Mouse (Mus musculus): ENCODE measurements around the gene Dclk1. TPM values are rescaled to one million over a fixed set of nuclear protein-coding genes. Genes with fewer than 3 reads are reported as not detected.

Gene Dclk1
- polyA plus RNA-seq, 1 experiment = not detected

DNA sequence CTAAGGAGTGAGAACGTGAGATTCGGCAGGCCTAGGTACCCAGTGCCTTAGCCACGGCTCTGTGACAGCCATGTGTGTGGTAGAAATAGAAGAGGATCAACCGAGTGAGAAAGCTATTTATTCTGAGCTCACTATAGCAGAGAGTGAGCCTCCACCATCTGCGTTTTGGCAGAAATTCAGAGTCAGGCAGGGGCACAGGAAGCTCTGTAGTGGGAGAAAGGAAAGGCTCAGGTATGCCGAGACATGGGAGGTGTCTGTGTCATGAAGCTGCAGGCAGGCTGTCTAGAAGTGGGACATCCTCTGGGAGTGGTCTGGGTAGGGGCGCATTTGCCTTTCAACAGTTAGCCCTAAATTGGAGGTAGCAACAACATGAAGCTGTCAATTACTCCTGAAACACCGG is 198.2 kb downstream of the Dclk1 start:
- TF ChIP-seq GATA1 (IDR thresholded peaks at IDR 0.05; ENCODE audit: low read length) (no peak), TAL1 (IDR thresholded peaks at IDR 0.05; ENCODE audit: low read length) (no peak)
- Histone ChIP-seq H3K27me3 (ENCODE audit: control insufficient read depth) (no peaks in the 10 kb centered on the region), H3K9me3 (ENCODE audit: control insufficient read depth, low read length) (no peaks in the 10 kb centered on the region), H3K36me3 (ENCODE audit: control insufficient read depth) (no peaks in the 10 kb centered on the region), H3K4me3 (replicated peaks) (no peak overlapping the region), H3K4me1 (ENCODE audit: control insufficient read depth) (no peaks in the 10 kb centered on the region)

DNA sequence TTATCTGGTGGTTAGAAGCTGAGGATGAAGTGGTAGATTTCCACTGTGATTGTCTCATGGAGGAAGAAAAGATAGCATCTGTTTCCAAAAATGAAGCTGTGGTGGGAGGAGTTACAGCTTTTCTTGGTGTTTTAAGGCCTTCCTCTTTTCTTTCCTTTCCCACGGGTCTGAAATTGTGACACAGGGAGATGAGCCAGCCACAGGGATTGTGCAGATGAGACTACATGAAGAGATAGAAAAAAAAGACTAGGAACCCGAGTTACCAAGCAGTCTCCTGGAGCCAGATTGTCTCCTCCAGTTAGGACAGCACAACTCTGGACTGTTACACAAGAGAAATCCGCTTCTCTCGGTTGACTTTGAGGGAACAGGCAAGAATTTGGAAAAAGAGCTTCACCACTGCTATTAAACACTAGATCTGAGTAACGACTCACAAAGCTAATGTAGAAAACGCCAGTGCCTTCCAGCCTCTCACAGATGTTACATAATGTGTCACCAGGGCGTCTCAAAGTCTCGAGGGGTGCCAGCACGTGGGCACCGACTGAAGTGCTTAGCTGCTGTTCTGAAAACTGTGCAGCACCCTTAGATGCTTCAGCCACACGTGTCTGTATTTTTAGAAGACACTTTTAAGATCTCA is 200.0 kb downstream of the Dclk1 start:
- no peak overlapping the region for H3K4me3 ChIP-seq (replicated peaks)
- no peaks in the 10 kb centered on the region for H3K36me3 ChIP-seq (ENCODE audit: control insufficient read depth)
- TF ChIP-seq GATA1 (IDR thresholded peaks at IDR 0.05; ENCODE audit: low read length) (no peak), TAL1 (IDR thresholded peaks at IDR 0.05; ENCODE audit: low read length) (no peak)

DNA sequence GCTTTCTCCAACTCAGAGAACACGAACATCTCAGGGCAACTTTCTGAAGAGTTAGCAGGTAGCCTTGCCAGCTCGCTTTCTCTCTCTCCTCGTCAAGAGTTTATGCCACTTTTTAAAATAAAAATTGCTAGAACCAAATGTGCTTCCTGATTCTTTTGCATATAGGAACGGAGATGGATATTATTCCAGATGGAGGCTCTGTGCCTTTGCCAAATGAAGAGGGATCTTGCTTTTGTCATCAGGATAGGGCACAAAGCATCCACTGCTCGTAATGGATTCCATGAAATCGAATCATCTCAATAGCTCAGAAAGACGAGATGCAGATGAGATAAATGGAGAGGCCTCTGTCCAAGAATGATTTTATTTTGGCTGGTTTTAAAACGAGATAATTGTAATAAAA is 201.1 kb downstream of the Dclk1 start:
- no peaks in the 10 kb centered on the region for H3K4me1 ChIP-seq (ENCODE audit: control insufficient read depth)
- H3K9me3 ChIP-seq (ENCODE audit: control insufficient read depth, low read length) = no peaks in the 10 kb centered on the region
- no peaks in the 10 kb centered on the region for H3K27me3 ChIP-seq (ENCODE audit: control insufficient read depth)
- H3K36me3 ChIP-seq (ENCODE audit: control insufficient read depth) = no peaks in the 10 kb centered on the region
- TF ChIP-seq GATA1 (IDR thresholded peaks at IDR 0.05; ENCODE audit: low read length) = no peak
- no peak for TF ChIP-seq TAL1 (IDR thresholded peaks at IDR 0.05; ENCODE audit: low read length)
- H3K4me3 ChIP-seq (replicated peaks) = no peak overlapping the region

More for the DNA sequence above, 200.0 kb downstream of the Dclk1 start:
- H3K4me1 ChIP-seq (ENCODE audit: control insufficient read depth) = no peaks in the 10 kb centered on the region
- no peaks in the 10 kb centered on the region for H3K27me3 ChIP-seq (ENCODE audit: control insufficient read depth)
- H3K9me3 ChIP-seq (ENCODE audit: control insufficient read depth, low read length) = no peaks in the 10 kb centered on the region

DNA sequence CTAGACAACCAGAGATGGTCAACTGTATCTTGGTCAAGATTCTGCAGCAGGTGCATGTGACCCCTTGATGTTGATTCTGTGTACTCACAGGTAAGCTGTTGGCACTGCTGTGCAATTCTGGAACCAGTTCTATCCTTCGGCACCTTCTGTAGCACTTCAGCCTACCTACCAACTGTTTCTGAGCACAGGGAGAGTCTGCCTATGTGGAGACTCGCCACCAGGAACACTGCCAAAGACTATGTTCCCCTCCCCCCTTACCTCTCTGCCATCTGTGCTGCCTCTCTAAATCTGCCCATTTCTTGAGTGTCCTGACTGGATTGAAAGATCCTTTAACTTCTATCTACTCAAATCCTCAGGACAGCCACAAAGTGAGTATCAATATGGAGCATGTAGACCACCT is 201.6 kb downstream of the Dclk1 start:
- Histone ChIP-seq H3K27me3 (ENCODE audit: control insufficient read depth) (no peaks in the 10 kb centered on the region), H3K36me3 (ENCODE audit: control insufficient read depth) (no peaks in the 10 kb centered on the region), H3K9me3 (ENCODE audit: control insufficient read depth, low read length) (no peaks in the 10 kb centered on the region), H3K4me1 (ENCODE audit: control insufficient read depth) (no peaks in the 10 kb centered on the region), H3K4me3 (replicated peaks) (no peak overlapping the region)
- TF ChIP-seq TAL1 (IDR thresholded peaks at IDR 0.05; ENCODE audit: low read length) (no peak), GATA1 (IDR thresholded peaks at IDR 0.05; ENCODE audit: low read length) (no peak)

DNA sequence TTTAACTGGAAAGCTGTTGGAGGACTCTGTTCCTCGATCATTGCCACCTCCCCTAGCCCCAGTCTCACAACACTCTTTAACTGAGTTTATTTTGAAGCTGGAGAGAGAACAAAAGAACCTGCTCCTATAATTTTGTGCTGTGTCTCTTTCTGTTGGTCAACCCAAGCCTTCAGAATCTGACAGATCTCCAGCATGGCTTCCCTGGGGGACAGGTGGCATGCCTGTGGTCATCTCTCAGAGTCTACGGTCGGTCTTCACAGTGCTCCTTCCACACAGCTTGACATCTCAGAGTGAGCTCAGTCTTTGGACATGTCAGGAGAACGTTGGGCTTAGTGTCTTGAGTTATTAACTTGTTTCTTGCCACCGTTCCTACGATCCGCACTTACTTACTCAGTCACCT is 204.5 kb downstream of the Dclk1 start:
- no peaks in the 10 kb centered on the region for H3K9me3 ChIP-seq (ENCODE audit: control insufficient read depth, low read length)

DNA sequence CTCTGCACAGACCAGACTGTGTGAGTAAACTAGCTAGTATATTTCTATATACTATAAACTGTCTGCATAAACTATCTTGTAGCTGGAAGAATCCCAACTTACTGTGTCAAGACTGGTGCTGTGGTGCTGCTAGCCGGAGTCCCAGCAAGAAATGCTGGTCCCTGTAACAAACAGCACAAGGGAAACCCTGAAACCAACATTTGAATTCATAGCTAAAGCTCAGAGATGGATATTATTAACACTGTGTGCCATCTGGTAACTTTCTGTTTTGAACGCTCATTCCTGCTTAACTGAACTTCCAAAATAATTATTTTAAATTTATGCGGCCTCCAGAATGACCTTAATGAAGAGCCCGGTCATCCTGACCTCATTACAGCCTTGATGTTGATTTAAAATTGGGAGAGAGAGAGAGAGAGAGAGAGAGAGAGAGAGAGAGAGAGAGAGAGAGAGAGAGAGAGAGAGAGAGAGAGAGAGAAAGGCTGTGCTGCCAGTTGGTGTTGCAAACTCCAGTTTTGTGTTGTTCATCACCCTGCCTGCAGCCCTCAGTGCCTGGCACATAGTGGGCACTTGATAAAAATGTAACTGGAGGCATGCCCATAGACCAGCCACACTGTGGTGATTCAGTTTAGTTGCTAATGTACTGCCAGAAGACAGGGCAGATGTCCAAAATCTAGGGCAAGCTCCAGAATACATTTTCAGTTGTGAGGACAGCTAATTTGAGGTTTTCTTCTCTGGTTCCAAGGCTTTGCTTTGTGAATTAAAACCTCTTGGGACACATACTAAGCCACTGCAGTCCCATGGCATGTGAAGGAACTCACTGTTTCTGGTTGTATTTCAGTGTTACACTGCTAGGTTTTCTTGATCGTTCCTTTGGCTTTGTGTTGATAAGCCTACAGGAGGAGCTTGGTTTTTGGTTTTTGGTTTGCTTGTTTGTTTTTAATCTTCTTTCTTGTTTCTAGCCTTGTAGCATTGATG is 205.6 kb downstream of the Dclk1 start:
- Histone ChIP-seq H3K4me1 (ENCODE audit: control insufficient read depth) (no peaks in the 10 kb centered on the region), H3K9me3 (ENCODE audit: control insufficient read depth, low read length) (no peaks in the 10 kb centered on the region), H3K4me3 (replicated peaks) (no peak overlapping the region), H3K36me3 (ENCODE audit: control insufficient read depth) (no peaks in the 10 kb centered on the region), H3K27me3 (ENCODE audit: control insufficient read depth) (no peaks in the 10 kb centered on the region)
- TF ChIP-seq GATA1 (IDR thresholded peaks at IDR 0.05; ENCODE audit: low read length) (no peak), TAL1 (IDR thresholded peaks at IDR 0.05; ENCODE audit: low read length) (no peak)

More for the DNA sequence above, 204.5 kb downstream of the Dclk1 start:
- H3K4me1 ChIP-seq (ENCODE audit: control insufficient read depth) = no peaks in the 10 kb centered on the region
- H3K4me3 ChIP-seq (replicated peaks) = no peak overlapping the region
- H3K36me3 ChIP-seq (ENCODE audit: control insufficient read depth) = no peaks in the 10 kb centered on the region
- TF ChIP-seq TAL1 (IDR thresholded peaks at IDR 0.05; ENCODE audit: low read length) = no peak
- TF ChIP-seq GATA1 (IDR thresholded peaks at IDR 0.05; ENCODE audit: low read length) = no peak
- H3K27me3 ChIP-seq (ENCODE audit: control insufficient read depth) = no peaks in the 10 kb centered on the region

DNA sequence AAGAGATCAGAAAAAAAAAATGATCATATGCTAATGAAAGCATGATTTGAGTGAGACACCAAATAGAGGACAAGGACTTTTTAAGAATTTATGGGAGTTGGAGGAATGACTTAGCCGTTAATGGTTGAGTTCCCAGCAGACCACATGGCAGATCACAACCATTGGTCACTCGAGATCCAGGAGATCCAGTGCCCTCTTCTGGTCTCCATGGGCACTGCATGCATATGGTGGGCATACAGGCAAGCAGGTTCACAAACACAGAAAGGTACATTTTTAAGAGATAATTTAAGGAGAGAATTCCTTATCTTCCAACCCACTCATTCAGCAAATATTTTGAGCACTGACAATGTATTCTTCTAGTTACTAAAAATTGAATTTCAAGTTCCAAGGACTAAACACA is 207.0 kb downstream of the Dclk1 start:
- no peaks in the 10 kb centered on the region for H3K36me3 ChIP-seq (ENCODE audit: control insufficient read depth)
- H3K9me3 ChIP-seq (ENCODE audit: control insufficient read depth, low read length) = no peaks in the 10 kb centered on the region
- no peaks in the 10 kb centered on the region for H3K27me3 ChIP-seq (ENCODE audit: control insufficient read depth)
- no peak overlapping the region for H3K4me3 ChIP-seq (replicated peaks)
- no peaks in the 10 kb centered on the region for H3K4me1 ChIP-seq (ENCODE audit: control insufficient read depth)
- no peak for TF ChIP-seq GATA1 (IDR thresholded peaks at IDR 0.05; ENCODE audit: low read length)
- no peak for TF ChIP-seq TAL1 (IDR thresholded peaks at IDR 0.05; ENCODE audit: low read length)

DNA sequence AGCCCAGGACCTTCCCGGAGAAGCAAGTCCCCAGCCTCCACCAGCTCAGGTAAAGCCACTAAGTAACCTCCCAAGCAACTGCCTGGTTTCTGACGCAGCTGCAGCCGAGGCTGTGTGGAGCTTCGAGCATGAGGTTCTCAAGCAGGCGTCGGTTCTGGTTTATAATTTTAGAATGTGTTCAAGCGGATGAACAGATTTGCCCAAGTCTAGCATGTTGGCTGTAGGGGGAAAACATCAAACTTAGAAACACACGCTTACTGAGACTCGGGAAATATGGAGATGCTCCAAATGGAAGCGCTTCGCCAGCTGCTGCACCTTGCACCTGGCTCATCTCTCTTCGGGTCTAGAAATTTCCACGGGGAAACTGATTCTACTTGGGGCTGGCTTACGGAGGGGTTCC is 208.9 kb downstream of the Dclk1 start:
- H3K4me1 ChIP-seq (ENCODE audit: control insufficient read depth) = no peaks in the 10 kb centered on the region
- TF ChIP-seq GATA1 (IDR thresholded peaks at IDR 0.05; ENCODE audit: low read length) = no peak
- no peak for TF ChIP-seq TAL1 (IDR thresholded peaks at IDR 0.05; ENCODE audit: low read length)
- H3K4me3 ChIP-seq (replicated peaks) = no peak overlapping the region
- H3K36me3 ChIP-seq (ENCODE audit: control insufficient read depth) = no peaks in the 10 kb centered on the region
- no peaks in the 10 kb centered on the region for H3K9me3 ChIP-seq (ENCODE audit: control insufficient read depth, low read length)
- H3K27me3 ChIP-seq (ENCODE audit: control insufficient read depth) = no peaks in the 10 kb centered on the region

DNA sequence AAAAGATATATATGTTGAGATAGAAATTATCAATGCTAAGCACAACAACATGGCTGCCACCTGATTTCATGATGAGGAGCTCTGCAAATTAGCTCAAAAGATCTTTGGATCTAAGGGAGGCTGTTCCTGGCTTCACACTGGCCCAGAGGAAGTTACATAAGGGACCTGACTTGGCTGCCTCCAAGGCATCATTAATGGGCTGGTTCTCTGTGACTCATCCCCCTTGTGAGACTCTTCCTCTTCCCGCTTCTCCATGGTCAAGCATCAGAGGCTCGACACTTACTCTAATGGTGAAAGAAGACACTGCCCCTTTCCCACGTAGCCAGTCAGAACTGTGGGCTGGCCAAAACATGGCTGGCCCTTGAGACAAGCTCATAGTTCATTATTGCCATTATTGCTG is 209.7 kb downstream of the Dclk1 start:
- no peaks in the 10 kb centered on the region for H3K27me3 ChIP-seq (ENCODE audit: control insufficient read depth)
- no peak overlapping the region for H3K4me3 ChIP-seq (replicated peaks)
- no peaks in the 10 kb centered on the region for H3K36me3 ChIP-seq (ENCODE audit: control insufficient read depth)
- H3K9me3 ChIP-seq (ENCODE audit: control insufficient read depth, low read length) = no peaks in the 10 kb centered on the region
- no peak for TF ChIP-seq GATA1 (IDR thresholded peaks at IDR 0.05; ENCODE audit: low read length)
- no peak for TF ChIP-seq TAL1 (IDR thresholded peaks at IDR 0.05; ENCODE audit: low read length)
- H3K4me1 ChIP-seq (ENCODE audit: control insufficient read depth) = no peaks in the 10 kb centered on the region

Data from erythroblast, embryonic 14.5 days (primary cell).